Mouse (Mus musculus): ENCODE results near the gene Rftn1. TPM values are rescaled to one million over a fixed set of nuclear protein-coding genes. Genes with fewer than 3 reads are reported as not detected.

The Rftn1 gene
- polyA plus RNA-seq, 1 experiment from 2014 or later, result 14.7 TPM

GRCm38 (mm10) chr17:49993631-49994030, 196.8 kb downstream of the Rftn1 start:
- H3K9ac ChIP-seq, result no peak overlapping the region
- peaks cover 7% of the 10 kb centered on the region for H3K4me1 ChIP-seq
- ATAC-seq (replicated peaks; ENCODE audit: low FRiP score), result no peak
- WGBS, result 69% methylated on average over 3 of the region's 3 CpGs
- H3K9me3 ChIP-seq (replicated peaks), result no peaks in the 10 kb centered on the region
- no peaks in the 10 kb centered on the region for H3K36me3 ChIP-seq
- no peak overlapping the region for H3K27ac ChIP-seq
- H3K4me2 ChIP-seq, result no peak overlapping the region
- no peak overlapping the region for H3K4me3 ChIP-seq (replicated peaks)
- no peaks in the 10 kb centered on the region for H3K27me3 ChIP-seq

DNA sequence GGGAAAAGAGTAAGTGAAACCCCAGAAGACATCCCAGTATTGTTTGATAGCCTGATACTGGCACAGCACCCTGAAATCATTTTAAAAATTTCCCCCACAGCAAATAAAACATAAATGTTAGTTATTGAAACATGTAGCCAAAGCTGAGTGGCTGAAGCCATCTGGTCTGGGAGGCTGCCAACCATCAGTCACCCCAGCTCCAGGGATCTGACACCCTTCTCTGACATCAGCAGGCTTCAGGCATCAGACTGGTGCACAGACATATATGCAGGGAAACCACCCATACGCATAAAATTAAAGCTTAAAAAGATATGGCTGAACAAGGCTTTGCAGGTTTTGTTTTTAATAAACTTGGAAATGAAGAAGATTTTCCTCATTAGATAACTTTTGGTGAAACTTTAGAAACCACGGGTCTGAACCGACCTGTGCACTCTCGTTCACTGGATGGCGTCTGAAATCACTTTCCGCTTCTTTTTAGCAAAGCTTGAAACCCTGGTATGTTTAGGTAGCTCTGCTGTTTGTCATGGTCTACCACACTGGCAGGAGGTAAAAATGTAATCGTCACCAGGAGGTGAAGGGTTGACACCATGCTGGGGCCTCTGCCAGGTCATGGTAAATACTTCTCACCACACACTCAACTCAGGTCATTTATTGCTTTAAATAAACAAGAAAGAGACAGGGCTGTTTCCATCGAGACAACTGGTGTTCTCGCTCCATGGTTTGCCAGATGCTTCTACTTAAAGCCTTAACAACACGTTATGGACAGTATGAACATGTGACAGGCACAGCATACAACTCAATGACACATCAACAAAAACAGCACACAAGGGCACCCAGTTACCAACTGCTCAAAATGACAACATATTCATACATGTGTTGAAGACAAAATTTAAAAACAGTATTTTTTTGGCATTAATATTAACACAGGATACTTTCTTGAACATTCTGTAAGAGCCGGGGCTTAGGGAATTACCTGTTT, 197.6 kb downstream of the Rftn1 start:
- no peaks in the 10 kb centered on the region for H3K27me3 ChIP-seq
- peaks cover 7% of the 10 kb centered on the region for H3K4me1 ChIP-seq
- ATAC-seq (replicated peaks; ENCODE audit: low FRiP score), result no peak
- no peak overlapping the region for H3K4me2 ChIP-seq
- no peak overlapping the region for H3K27ac ChIP-seq
- 59% methylated on average over 11 of the region's 11 CpGs for WGBS
- H3K4me3 ChIP-seq (replicated peaks), result no peak overlapping the region
- H3K9me3 ChIP-seq (replicated peaks), result no peaks in the 10 kb centered on the region
- no peak overlapping the region for H3K9ac ChIP-seq
- H3K36me3 ChIP-seq, result no peaks in the 10 kb centered on the region

GRCm38 (mm10) chr17:49989583-49989982, 200.9 kb downstream of the Rftn1 start:
- Histone ChIP-seq H3K4me3 (replicated peaks) (no peak overlapping the region), H3K9ac (no peak overlapping the region), H3K27ac (no peak overlapping the region), H3K4me1 (no peaks in the 10 kb centered on the region), H3K36me3 (no peaks in the 10 kb centered on the region), H3K4me2 (no peak overlapping the region), H3K9me3 (replicated peaks) (no peaks in the 10 kb centered on the region), H3K27me3 (no peaks in the 10 kb centered on the region)
- WGBS, result 70% methylated on average over 8 of the region's 8 CpGs
- ATAC-seq (replicated peaks; ENCODE audit: low FRiP score), result no peak

GRCm38 (mm10) chr17:49987095-49987494, 203.4 kb downstream of the Rftn1 start:
- H3K27ac ChIP-seq, result no peak overlapping the region
- 87% methylated on average over 6 of the region's 6 CpGs for WGBS
- no peaks in the 10 kb centered on the region for H3K27me3 ChIP-seq
- H3K4me1 ChIP-seq, result no peaks in the 10 kb centered on the region
- no peak overlapping the region for H3K9ac ChIP-seq
- no peaks in the 10 kb centered on the region for H3K36me3 ChIP-seq
- H3K9me3 ChIP-seq (replicated peaks), result no peaks in the 10 kb centered on the region
- H3K4me3 ChIP-seq (replicated peaks), result no peak overlapping the region
- no peak overlapping the region for H3K4me2 ChIP-seq
- ATAC-seq (replicated peaks; ENCODE audit: low FRiP score), result no peak

DNA sequence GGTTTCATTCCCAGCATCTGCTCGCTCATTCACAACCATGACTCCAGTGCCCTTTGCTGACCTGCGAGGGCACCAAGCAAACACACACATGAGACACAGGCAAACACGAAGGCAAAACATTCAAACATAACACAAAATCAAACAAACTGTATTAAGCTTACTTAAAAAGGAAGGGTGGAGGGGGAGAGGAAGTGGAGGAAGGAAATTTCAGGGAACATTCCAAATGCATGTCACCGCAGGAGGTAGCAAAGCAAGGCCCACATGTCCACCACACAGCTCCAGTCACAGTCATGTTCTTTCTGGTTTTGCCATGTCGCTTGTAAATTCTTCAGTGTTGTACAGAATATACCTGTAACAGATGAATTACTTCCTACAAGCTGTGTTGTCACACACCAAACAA, 207.0 kb downstream of the Rftn1 start:
- Histone ChIP-seq H3K4me1 (no peaks in the 10 kb centered on the region), H3K4me3 (replicated peaks) (no peak overlapping the region), H3K27me3 (no peaks in the 10 kb centered on the region), H3K9ac (no peak overlapping the region), H3K36me3 (no peaks in the 10 kb centered on the region), H3K4me2 (no peak overlapping the region), H3K27ac (no peak overlapping the region), H3K9me3 (replicated peaks) (no peaks in the 10 kb centered on the region; the same call in 1 of the 2 replicates)
- no peak for ATAC-seq (replicated peaks; ENCODE audit: low FRiP score)
- WGBS, result 78% methylated on average over 5 of the region's 5 CpGs

DNA sequence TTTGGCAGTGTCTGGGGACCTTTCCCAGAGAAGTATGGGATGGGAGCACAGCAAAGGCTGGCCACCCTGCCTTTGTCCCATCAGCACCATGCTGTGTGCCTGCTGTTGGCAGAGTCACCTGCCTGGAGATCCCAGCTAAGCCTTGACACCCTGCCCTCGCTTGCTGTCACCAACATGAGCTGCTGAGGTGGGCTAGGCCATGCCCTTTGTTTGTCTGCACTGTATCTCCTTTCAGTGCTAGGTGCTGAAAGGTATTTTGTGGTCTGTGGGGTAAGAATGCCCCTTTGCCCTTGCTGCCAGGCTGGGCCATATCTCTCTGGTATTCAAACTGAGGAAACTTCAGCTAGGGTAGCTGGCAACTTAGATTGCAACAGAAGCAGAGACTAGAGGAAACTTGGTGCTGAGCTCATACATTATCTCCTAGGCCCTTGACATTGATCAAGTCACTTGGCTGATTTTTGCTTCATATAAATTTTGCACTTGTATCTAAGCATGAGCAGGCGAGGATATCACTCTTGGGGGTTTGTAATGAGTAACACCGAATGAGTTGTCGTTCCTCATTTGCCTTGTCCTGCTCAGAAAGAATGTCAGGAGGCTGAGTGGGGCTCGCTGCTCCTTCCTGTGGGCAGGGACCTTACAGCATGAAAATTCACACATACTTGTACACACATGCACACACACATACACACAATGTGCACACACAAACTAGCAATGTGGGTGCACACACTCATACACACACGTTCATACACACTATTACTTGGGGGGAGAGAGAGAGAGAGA, 207.7 kb downstream of the Rftn1 start:
- ATAC-seq (replicated peaks; ENCODE audit: low FRiP score), result no peak
- Histone ChIP-seq H3K27me3 (no peaks in the 10 kb centered on the region), H3K4me2 (no peak overlapping the region), H3K36me3 (no peaks in the 10 kb centered on the region), H3K9me3 (replicated peaks) (no peaks in the 10 kb centered on the region; the same call in 1 of the 2 replicates), H3K4me1 (no peaks in the 10 kb centered on the region), H3K27ac (no peak overlapping the region), H3K4me3 (replicated peaks) (no peak overlapping the region), H3K9ac (no peak overlapping the region)
- 88% methylated on average over 6 of the region's 6 CpGs for WGBS

DNA sequence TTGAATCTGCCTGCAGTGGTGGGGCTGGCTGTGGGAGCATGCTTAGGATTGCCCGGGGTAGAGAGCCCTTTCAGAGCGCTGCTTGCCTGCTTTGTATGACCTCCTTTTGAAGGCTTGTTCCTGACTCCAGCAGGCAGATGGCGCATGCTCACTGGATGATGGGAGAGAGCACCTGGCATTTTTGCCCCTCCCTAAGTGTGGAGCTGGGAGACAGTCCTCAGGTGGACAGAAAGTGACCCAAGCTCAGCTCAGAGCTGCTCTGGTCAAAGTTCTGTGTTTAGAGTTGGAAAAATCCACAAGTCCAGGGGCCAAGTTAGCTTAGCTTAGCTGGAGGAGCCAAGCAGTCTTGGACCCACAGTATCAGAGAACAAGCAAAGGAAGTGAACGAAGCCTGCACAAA, 208.9 kb downstream of the Rftn1 start:
- Histone ChIP-seq H3K36me3 (no peaks in the 10 kb centered on the region), H3K9me3 (replicated peaks) (no peaks in the 10 kb centered on the region; the same call in 1 of the 2 replicates), H3K4me3 (replicated peaks) (no peak overlapping the region), H3K4me1 (no peaks in the 10 kb centered on the region), H3K27me3 (no peaks in the 10 kb centered on the region), H3K4me2 (no peak overlapping the region), H3K27ac (no peak overlapping the region), H3K9ac (no peak overlapping the region)
- WGBS, result 89% methylated on average over 4 of the region's 4 CpGs
- no peak for ATAC-seq (replicated peaks; ENCODE audit: low FRiP score)

DNA sequence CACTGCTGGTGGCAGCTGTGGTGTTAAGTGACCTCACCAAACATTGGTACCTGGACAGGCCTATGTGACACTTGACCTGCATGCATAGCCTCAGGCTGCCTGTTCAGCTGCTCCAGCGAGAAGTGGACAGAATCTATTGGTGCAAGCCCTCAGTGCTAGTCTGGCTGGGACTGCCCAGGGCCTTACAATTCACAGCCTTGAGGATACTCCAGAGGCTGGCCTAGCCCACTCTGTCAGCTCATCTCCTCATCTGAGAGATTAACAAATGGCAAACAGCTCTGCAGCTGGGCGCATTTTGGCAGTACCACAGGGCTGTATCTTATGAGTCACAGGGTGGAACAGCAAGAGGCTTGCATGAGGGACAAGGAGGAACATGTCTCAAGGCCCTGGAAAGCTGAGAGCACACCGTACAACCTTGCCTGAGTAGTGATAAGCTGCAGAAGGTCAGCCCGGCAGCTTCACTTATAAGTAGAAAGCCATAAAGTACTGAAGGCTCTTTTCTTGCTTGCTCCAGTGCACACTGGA, 210.7 kb downstream of the Rftn1 start:
- no peak for ATAC-seq (replicated peaks; ENCODE audit: low FRiP score)
- WGBS, result 89% methylated on average over 4 of the region's 4 CpGs

DNA sequence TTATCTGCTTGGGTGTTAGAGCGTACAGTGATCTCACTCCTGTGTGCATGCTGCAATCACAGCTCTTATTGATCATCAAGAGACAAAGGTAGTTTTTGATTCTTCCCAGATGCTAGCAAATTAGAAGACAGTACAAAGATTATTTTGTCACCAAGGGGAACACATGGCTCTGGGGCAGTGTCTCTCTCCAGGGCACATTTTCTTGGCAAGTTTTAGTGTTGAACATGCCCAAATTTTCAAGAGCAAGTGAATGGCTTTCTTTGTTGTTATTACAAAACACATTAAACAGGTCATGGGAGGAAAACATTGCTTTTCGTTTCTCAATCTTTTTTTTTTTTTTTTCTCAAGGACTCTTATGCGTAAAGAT, 213.1 kb downstream of the Rftn1 start:
- H3K9ac ChIP-seq, result no peak overlapping the region
- no peaks in the 10 kb centered on the region for H3K4me1 ChIP-seq
- WGBS, result 82% methylated on average over 3 of the region's 3 CpGs
- H3K36me3 ChIP-seq, result no peaks in the 10 kb centered on the region
- no peak overlapping the region for H3K4me2 ChIP-seq
- H3K27ac ChIP-seq, result no peak overlapping the region
- ATAC-seq (replicated peaks; ENCODE audit: low FRiP score), result no peak
- H3K9me3 ChIP-seq (replicated peaks), result no peaks in the 10 kb centered on the region; the same call in 1 of the 2 replicates
- H3K4me3 ChIP-seq (replicated peaks), result no peak overlapping the region
- no peaks in the 10 kb centered on the region for H3K27me3 ChIP-seq

More for the DNA sequence above, 210.7 kb downstream of the Rftn1 start:
- no peaks in the 10 kb centered on the region for H3K36me3 ChIP-seq
- no peak overlapping the region for H3K4me3 ChIP-seq (replicated peaks)
- no peak overlapping the region for H3K4me2 ChIP-seq
- no peaks in the 10 kb centered on the region; the same call in 1 of the 2 replicates for H3K9me3 ChIP-seq (replicated peaks)
- no peak overlapping the region for H3K27ac ChIP-seq
- no peak overlapping the region for H3K9ac ChIP-seq
- no peaks in the 10 kb centered on the region for H3K27me3 ChIP-seq
- no peaks in the 10 kb centered on the region for H3K4me1 ChIP-seq

GRCm38 (mm10) chr17:49976678-49977423, 213.6 kb downstream of the Rftn1 start:
- no peak for ATAC-seq (replicated peaks; ENCODE audit: low FRiP score)
- Histone ChIP-seq H3K27ac (no peak overlapping the region), H3K36me3 (no peaks in the 10 kb centered on the region), H3K4me3 (replicated peaks) (no peak overlapping the region), H3K9ac (no peak overlapping the region), H3K27me3 (no peaks in the 10 kb centered on the region), H3K4me1 (no peaks in the 10 kb centered on the region), H3K4me2 (no peak overlapping the region), H3K9me3 (replicated peaks) (no peaks in the 10 kb centered on the region; the same call in 1 of the 2 replicates)
- WGBS, result 87% methylated on average over 4 of the region's 4 CpGs

GRCm38 (mm10) chr17:49975481-49975880, 215.0 kb downstream of the Rftn1 start:
- H3K4me1 ChIP-seq, result no peaks in the 10 kb centered on the region
- no peaks in the 10 kb centered on the region for H3K27me3 ChIP-seq
- WGBS, result 77% methylated on average over 7 of the region's 7 CpGs
- H3K4me3 ChIP-seq (replicated peaks), result no peak overlapping the region
- H3K4me2 ChIP-seq, result no peak overlapping the region
- ATAC-seq (replicated peaks; ENCODE audit: low FRiP score), result no peak
- no peak overlapping the region for H3K9ac ChIP-seq
- no peaks in the 10 kb centered on the region for H3K36me3 ChIP-seq
- no peaks in the 10 kb centered on the region; the same call in 1 of the 2 replicates for H3K9me3 ChIP-seq (replicated peaks)
- no peak overlapping the region for H3K27ac ChIP-seq
